Mouse (Mus musculus): ENCODE measurements around the gene Fam229a.
"Not testable (repeated sequence)": the region's sequence is repeated elsewhere in the genome, so short reads cannot be mapped to it uniquely, and the experiment has no call there.

Fam229a gene

DNA sequence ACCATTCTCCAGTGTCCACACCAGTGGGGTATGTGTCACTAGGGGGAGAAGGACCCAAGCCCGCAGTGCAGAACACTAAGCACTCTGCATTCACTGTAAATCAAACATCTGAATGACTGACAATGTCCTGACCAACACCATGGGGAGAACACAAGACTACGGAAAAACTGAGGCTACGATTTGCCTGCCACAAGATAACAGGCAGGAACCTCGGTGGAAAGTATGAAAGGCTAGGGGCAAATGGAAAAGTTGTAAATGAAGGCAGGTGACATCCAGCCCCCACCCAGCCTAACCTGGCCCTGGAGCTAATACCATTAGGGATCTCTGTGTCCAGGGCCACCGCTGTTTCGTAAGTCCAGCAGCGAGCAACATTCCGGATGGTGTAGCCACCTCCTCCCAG, 27.5 kb downstream of the Fam229a start:
- no peak for DNase-seq (ENCODE audit: low spot score in 2 of 2)

DNA sequence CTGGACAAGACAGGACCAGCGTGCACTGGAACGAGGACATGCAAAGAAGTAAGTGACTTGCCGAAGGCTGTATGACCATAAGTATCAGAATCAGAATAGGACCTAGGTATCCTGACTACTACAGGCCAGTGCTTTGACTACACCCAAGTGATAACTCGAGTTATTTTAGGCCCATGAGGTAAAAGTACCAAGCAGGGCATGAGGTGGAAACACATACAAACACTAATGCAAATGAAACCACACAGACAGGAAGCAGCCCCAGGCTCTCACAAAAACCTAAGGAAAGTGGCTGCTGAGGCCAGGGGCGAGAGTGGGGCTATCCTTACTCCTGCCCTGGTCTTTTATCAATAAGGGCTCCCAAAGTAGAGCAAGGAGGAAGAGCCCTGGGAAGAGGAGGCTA, 34.3 kb downstream of the Fam229a start:
- DNase-seq (ENCODE audit: low spot score in 2 of 2): no peak

DNA sequence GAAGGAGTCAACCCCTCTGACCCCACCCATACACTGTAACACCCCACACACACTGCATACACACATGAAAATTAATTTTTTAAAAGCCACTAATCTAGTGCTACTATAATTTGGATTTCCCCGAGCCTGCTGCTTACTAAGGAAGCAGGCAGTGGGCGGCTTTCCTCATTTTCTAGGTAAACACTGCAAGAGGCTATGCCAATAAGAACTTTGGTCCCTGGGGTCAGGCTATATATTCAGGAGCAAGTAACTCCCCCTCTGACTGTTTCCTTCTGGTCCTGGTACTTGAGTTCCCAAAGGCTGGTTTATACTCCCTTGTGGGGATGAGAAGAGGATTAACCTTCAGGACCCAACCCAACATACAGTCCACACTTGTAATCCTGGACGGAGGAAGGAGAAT, 34.9 kb downstream of the Fam229a start:
- no peak for DNase-seq (ENCODE audit: low spot score in 2 of 2)

DNA sequence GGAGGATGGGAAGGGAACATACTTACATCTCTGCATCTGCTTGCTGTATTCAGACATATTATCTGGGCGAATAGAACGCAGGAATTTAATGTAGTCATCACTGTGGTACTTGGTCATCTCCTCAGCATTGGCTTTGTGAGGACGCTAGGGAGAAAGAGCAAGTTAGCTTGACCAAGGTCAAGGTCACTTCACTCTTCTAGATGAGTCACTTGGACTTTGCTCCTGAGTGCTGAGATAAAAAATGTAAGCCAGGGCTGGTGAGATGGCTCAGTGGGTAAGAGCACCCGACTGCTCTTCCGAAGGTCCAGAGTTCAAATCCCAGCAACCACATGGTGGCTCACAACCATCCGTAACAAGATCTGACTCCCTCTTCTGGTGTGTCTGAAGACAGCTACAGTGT, 37.9 kb downstream of the Fam229a start:
- DNase-seq (ENCODE audit: low spot score in 2 of 2): not testable (repeated sequence)

DNA sequence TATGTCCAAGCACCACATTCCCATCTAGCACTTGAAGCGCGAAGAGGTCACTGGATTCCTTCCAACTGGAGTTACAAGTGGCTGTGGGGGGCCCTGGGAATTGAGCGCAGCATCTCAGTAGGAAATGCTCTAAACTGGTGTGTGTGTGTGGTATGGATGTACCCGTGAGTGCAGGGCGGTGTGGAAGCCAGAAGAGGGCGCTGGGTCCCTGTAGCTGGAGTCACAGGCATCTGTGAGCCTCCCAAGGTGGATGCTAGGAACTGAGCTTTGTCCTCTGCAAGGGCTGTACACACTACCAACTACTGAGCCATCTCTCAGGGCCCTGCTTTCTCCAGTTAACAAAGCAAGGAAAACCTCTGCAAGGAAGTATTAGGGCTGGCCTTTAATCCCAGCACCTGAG, 49.0 kb downstream of the Fam229a start:
- no peak for DNase-seq (ENCODE audit: low spot score in 2 of 2)
